Mouse (Mus musculus) cerebellum, adult 2 months (tissue): ENCODE data around the gene Camk2n1.

Experiments used
- CTCF ChIP-seq: fragments of 200-500 bp; IDR thresholded peaks from 2 replicates; pipeline ENCODE4 v1.5.1; 2011; ENCODE audit warnings: low read depth, mild to moderate bottlenecking, control low read depth, low read length, moderate library complexity, borderline replicate concordance; ENCODE audit not compliant: insufficient read depth
- POLR2A ChIP-seq: fragments of 200-500 bp; IDR thresholded peaks from 2 replicates; pipeline ENCODE4 v1.6.1; 2011; ENCODE audit warnings: low read length, control low read depth, borderline replicate concordance; ENCODE audit not compliant: insufficient read depth

DNA sequence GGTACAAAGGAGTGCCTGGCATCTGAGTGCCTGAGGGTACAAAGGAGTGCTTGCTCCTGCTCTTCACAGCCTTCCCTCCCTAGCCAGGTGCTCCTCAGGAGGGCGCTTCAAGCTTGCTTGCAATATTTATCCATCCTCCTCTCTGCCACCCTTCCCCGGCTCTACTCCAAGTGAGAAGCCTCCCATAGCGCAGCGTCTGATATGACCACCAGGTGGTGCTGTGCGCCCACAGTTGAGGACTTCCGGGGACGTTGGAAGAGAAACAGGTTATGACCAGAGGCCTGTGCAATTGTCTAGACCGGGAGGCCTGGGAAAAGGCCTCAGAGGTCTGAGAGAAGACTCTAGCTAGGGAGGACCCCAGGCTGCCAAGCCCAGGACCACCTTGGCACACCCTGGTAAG lies 6.7 kb upstream of the Camk2n1 start:
- TF ChIP-seq POLR2A = no peak
- TF ChIP-seq CTCF = peak; percentile 98
